Mouse (Mus musculus) splenic B cell, adult 2 months (primary cell): ENCODE measurements at regions not wholly inside any gene's neighbourhood (a gene's known extent, or its start where the extent isn't known, plus 50 kb on each side); places are given as distances from the start of the nearest gene placed in this dataset.

Experiments used
- DNase-seq: peaks from one replicate; pipeline ENCODE4 v3.0.0-alpha.2; 2011; ENCODE audit warnings: low read depth, low spot score
- H3K27me3 ChIP-seq: 2 replicates; pipeline ENCODE4 v1.6.1; 2012; ENCODE audit warnings: mild to moderate bottlenecking, low read length, moderate library complexity, mixed read lengths; ENCODE audit not compliant: control insufficient read depth, poor library complexity, insufficient read depth, severe bottlenecking
- H3K36me3 ChIP-seq: 2 replicates; pipeline ENCODE4 v1.6.1; 2012; ENCODE audit warnings: mild to moderate bottlenecking, low read length, moderate library complexity, mixed read lengths; ENCODE audit not compliant: control insufficient read depth, poor library complexity, insufficient read depth, severe bottlenecking

GRCm38 (mm10) chr15:59954345-59954744 lies 62.1 kb downstream of the 4933412E24Rik start:
- DNase-seq, result no peak
- Histone ChIP-seq H3K27me3 (no peaks in the 10 kb centered on the region), H3K36me3 (no peaks in the 10 kb centered on the region)

GRCm38 (mm10) chr15:59953857-59954256 lies 62.6 kb downstream of the 4933412E24Rik start:
- H3K36me3 ChIP-seq, result no peaks in the 10 kb centered on the region
- no peaks in the 10 kb centered on the region for H3K27me3 ChIP-seq
- DNase-seq, result no peak

GRCm38 (mm10) chr15:59950617-59951216 lies 65.7 kb downstream of the 4933412E24Rik start:
- H3K27me3 ChIP-seq, result no peaks in the 10 kb centered on the region
- peak; percentile 34 for DNase-seq
- H3K36me3 ChIP-seq, result no peaks in the 10 kb centered on the region

- Histone ChIP-seq H3K36me3 (no peaks in the 10 kb centered on the region), H3K27me3 (no peaks in the 10 kb centered on the region)
- DNase-seq, result no peak
Measured at GRCm38 (mm10) chr15:59945208-59945607, 71.2 kb downstream of the 4933412E24Rik start.

GRCm38 (mm10) chr15:59936486-59936885 lies 79.9 kb downstream of the 4933412E24Rik start:
- DNase-seq, result no peak
- Histone ChIP-seq H3K27me3 (no peaks in the 10 kb centered on the region), H3K36me3 (no peaks in the 10 kb centered on the region)

- no peaks in the 10 kb centered on the region for H3K27me3 ChIP-seq
- DNase-seq, result no peak
- H3K36me3 ChIP-seq, result no peaks in the 10 kb centered on the region
Measured at GRCm38 (mm10) chr15:59913860-59914259, 102.6 kb downstream of the 4933412E24Rik start.

GRCm38 (mm10) chr15:59908300-59908699 lies 108.1 kb downstream of the 4933412E24Rik start:
- H3K36me3 ChIP-seq, result no peaks in the 10 kb centered on the region
- no peaks in the 10 kb centered on the region for H3K27me3 ChIP-seq
- no peak for DNase-seq

GRCm38 (mm10) chr15:59905832-59906797 lies 110.3 kb downstream of the 4933412E24Rik start:
- H3K27me3 ChIP-seq, result no peaks in the 10 kb centered on the region
- DNase-seq, result peak; percentile 51
- H3K36me3 ChIP-seq, result no peaks in the 10 kb centered on the region

- no peaks in the 10 kb centered on the region for H3K27me3 ChIP-seq
- no peak for DNase-seq
Measured at GRCm38 (mm10) chr15:59904741-59905140, 111.7 kb downstream of the 4933412E24Rik start.

GRCm38 (mm10) chr15:59888996-59889395 lies 127.4 kb downstream of the 4933412E24Rik start:
- DNase-seq, result no peak
- Histone ChIP-seq H3K36me3 (no peaks in the 10 kb centered on the region), H3K27me3 (no peaks in the 10 kb centered on the region)

More at GRCm38 (mm10) chr15:59904741-59905140, 111.7 kb downstream of the 4933412E24Rik start:
- H3K36me3 ChIP-seq, result no peaks in the 10 kb centered on the region

- no peak for DNase-seq
- H3K36me3 ChIP-seq, result no peaks in the 10 kb centered on the region
- no peaks in the 10 kb centered on the region for H3K27me3 ChIP-seq
Measured at GRCm38 (mm10) chr15:59888131-59888459, 128.3 kb downstream of the 4933412E24Rik start.

GRCm38 (mm10) chr15:59887381-59888130 lies 128.9 kb downstream of the 4933412E24Rik start:
- Histone ChIP-seq H3K36me3 (no peaks in the 10 kb centered on the region), H3K27me3 (no peaks in the 10 kb centered on the region)
- DNase-seq, result peak; percentile 12

GRCm38 (mm10) chr15:59886036-59886435 lies 130.4 kb downstream of the 4933412E24Rik start:
- Histone ChIP-seq H3K27me3 (no peaks in the 10 kb centered on the region), H3K36me3 (no peaks in the 10 kb centered on the region)
- no peak for DNase-seq

- no peak for DNase-seq
- Histone ChIP-seq H3K27me3 (no peaks in the 10 kb centered on the region; the same call in 1 of the 2 replicates), H3K36me3 (no peaks in the 10 kb centered on the region)
Measured at GRCm38 (mm10) chr15:59882444-59882843, 134.0 kb downstream of the 4933412E24Rik start.

GRCm38 (mm10) chr15:59880426-59880825 lies 136.0 kb downstream of the 4933412E24Rik start:
- Histone ChIP-seq H3K27me3 (no peaks in the 10 kb centered on the region; the same call in 1 of the 2 replicates), H3K36me3 (no peaks in the 10 kb centered on the region)
- DNase-seq, result no peak
